Mouse (Mus musculus) liver, embryonic 16.5 days (tissue): ENCODE measurements at regions not wholly inside any gene's neighbourhood (a gene's known extent, or its start where the extent isn't known, plus 50 kb on each side); places are given as distances from the start of the nearest gene placed in this dataset.

Experiments used
- ATAC-seq: fragments of 200-750 bp; cut with Nextera tagmentation; 2 replicates; pipeline ENCODE4 v1.8.0; 2017; ENCODE audit warnings: low read depth, mild to moderate bottlenecking, moderate number of reproducible peaks, moderate library complexity
- H3K27ac ChIP-seq: fragments of 300-500 bp; sonication (generic); 2 replicates; pipeline ENCODE4 v1.5.1; 2014; ENCODE audit warnings: mild to moderate bottlenecking, low read length
- H3K27me3 ChIP-seq: fragments of 300-500 bp; sonication (generic); 2 replicates; pipeline ENCODE4 v1.6.1; 2014; ENCODE audit warnings: low read depth, low read length, mixed read lengths; ENCODE audit not compliant: control insufficient read depth, insufficient read depth
- H3K36me3 ChIP-seq: fragments of 300-500 bp; sonication (generic); 2 replicates; pipeline ENCODE4 v1.6.1; 2014; ENCODE audit warnings: mild to moderate bottlenecking; ENCODE audit not compliant: control insufficient read depth, insufficient read depth
- H3K4me1 ChIP-seq: fragments of 300-500 bp; sonication (generic); 2 replicates; pipeline ENCODE4 v1.6.1; 2014; ENCODE audit warnings: low read depth, low read length, mixed read lengths; ENCODE audit not compliant: control insufficient read depth
- H3K4me2 ChIP-seq: fragments of 300-500 bp; sonication (generic); 2 replicates; pipeline ENCODE4 v1.6.1; 2014; ENCODE audit warnings: low read depth, low read length, mixed read lengths
- H3K4me3 ChIP-seq: fragments of 300-500 bp; sonication (generic); 2 replicates; pipeline ENCODE4 v1.5.1; 2014; ENCODE audit warnings: low read depth, mild to moderate bottlenecking, low read length
- H3K9ac ChIP-seq: fragments of 300-500 bp; sonication (generic); 2 replicates; pipeline ENCODE4 v1.6.1; 2014; ENCODE audit warnings: low read depth, low read length
- H3K9me3 ChIP-seq: fragments of 300-500 bp; sonication (generic); replicated peaks from 2 replicates; pipeline ENCODE4 v1.6.1; 2016; ENCODE audit warnings: low read length; ENCODE audit not compliant: control insufficient read depth
- WGBS: fragments of 180-500 bp; shearing (Covaris S2); extraction: QIAGEN DNeasy Blood & Tissue Kit; methylation state at CpG from one replicate; pipeline ENCODE4 v1.1.7; 2014; ENCODE audit not compliant: insufficient replicate concordance; 5-methylcytosine and 5-hydroxymethylcytosine counted together

DNA sequence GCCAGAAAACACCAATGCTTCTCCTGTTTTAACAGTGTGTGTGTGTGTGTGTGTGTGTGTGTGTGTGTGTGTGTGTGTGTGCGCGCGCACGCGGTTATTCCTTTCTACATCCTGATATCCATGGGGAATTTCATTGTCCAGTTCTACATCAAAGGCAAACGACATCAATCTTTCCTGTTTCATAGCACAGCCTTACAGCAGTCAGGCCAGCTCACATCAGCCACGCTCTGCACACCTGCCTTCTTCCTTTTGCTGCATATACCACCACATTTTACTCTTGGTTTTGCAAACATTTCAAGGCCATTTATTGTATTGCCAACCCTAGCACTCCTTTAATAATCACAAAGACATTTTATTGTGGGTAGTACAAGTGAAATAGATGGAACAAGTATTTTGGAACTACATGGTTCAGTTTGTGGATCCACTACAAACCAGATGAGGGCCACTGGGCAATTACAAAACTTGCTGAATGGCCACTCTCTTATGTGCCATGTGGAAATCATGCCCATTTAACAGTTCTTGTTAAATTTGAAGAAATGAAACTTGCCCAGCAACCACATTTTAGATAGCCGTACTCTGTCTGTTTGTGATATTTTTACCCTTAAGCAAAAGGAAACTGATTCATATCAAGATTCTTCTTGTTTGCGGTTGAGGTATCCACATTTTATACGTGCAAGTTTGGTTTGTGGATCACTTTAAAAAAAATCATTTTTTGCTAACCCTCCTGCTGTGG lies 70.9 kb upstream of the Trim52 start:
- Histone ChIP-seq H3K4me2 (no peak overlapping the region), H3K4me3 (no peak overlapping the region), H3K9ac (no peak overlapping the region), H3K27ac (no peak overlapping the region), H3K36me3 (no peaks in the 10 kb centered on the region), H3K27me3 (no peaks in the 10 kb centered on the region), H3K4me1 (no peaks in the 10 kb centered on the region), H3K9me3 (no peaks in the 10 kb centered on the region)
- no peak for ATAC-seq
- WGBS, result 73% methylated on average over 10 of the region's 10 CpGs

DNA sequence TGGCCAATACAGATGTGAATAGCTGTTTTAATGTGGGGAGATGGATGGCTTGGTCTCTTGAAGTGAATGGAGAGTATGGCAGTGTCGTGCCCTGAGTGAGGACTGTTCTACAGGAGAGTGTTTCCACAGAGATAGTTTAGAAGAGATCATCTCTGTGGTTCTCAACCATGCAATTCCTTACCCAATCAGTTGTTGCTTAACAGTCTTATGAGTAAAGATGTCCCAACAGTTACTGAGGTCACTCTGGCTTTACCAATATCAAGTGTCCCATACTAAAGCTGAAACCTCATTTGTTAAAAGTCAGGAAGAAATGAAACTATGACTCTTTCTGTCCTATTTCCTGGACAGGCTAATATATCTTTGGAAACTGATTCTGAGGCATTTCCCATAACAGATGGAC lies 61.7 kb upstream of the Trim52 start:
- Histone ChIP-seq H3K9ac (no peak overlapping the region), H3K27me3 (no peaks in the 10 kb centered on the region), H3K27ac (no peak overlapping the region), H3K4me2 (no peak overlapping the region), H3K4me1 (no peaks in the 10 kb centered on the region), H3K36me3 (no peaks in the 10 kb centered on the region), H3K9me3 (no peaks in the 10 kb centered on the region), H3K4me3 (no peak overlapping the region)
- WGBS, result 32% methylated on average over 1 of the region's 1 CpGs
- peak; percentile 35; the same call in 1 of the 2 replicates for ATAC-seq

DNA sequence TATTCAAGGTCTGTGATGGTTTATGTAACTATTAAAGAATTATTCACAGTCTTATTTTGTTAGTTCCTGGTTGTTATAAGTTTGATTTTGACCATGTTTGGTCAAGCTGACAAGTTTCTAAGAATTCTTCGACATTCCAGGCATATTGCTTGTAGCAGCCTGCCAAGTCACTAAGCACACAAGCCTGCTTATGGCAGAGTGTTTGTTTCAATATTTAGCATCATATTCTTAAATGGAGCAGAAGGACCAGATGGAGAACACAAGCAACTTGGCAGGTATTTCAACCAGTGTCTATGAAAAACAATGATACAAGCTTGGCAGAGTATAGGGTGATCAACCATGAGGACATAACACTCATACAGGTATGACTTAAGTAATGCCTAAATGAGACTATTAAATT lies 55.8 kb upstream of the Trim52 start:
- 42% methylated on average over 1 of the region's 1 CpGs for WGBS
- H3K4me1 ChIP-seq, result no peaks in the 10 kb centered on the region
- no peak for ATAC-seq
- no peak overlapping the region for H3K4me2 ChIP-seq
- no peak overlapping the region for H3K4me3 ChIP-seq
- H3K27me3 ChIP-seq, result no peaks in the 10 kb centered on the region
- no peaks in the 10 kb centered on the region for H3K36me3 ChIP-seq
- no peak overlapping the region for H3K9ac ChIP-seq
- no peaks in the 10 kb centered on the region for H3K9me3 ChIP-seq
- no peak overlapping the region for H3K27ac ChIP-seq

DNA sequence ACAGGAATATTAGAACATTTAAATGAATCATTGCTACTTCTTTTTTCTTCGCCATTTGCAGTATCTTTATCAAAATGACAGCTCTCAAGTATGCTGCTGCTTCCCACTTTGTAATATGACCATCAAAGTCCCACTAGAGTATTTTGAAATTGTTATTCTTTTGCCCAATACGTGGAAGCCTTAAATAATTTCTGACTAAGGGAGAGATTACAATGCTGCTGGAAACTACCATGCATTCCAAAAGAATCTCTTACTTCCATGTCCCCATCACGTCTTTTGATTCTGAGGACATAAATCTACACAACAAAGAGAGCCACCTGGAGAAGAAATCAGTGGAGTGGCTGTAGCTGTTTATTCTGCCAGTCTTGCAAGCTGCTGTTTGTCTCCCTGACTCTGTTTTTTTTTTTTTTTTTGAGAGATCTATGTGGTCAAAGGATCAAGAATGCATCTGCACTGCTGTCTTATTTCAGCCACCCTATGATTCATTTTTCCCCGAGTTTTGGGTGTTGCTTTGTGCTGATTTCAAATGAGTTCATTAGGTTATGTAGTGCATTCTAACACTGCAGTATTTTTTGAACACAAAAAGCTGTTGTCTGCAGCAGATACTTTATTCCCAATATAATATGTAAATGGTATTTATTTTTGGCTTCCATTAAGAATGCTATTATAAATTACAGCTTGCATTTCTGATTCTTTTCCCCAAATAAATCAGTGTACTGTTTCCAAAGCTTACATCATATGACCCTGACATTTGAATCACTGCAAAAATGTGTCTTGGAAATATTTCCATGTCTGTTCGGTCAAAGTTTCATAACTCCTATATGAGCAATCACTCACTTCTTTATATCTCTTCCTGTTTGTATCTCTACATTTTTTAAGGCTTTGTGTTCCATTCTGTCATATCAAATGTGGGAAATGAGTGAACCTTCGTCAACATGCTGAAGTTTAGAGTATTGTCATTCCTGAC lies 53.1 kb upstream of the Trim52 start:
- H3K27me3 ChIP-seq, result no peaks in the 10 kb centered on the region
- no peak overlapping the region for H3K4me3 ChIP-seq
- ATAC-seq, result no peak
- H3K9me3 ChIP-seq, result no peaks in the 10 kb centered on the region
- no peak overlapping the region for H3K4me2 ChIP-seq
- H3K9ac ChIP-seq, result no peak overlapping the region
- WGBS, result 40% methylated on average over 6 of the region's 6 CpGs
- no peaks in the 10 kb centered on the region for H3K4me1 ChIP-seq
- no peaks in the 10 kb centered on the region for H3K36me3 ChIP-seq
- no peak overlapping the region for H3K27ac ChIP-seq
